Mouse (Mus musculus): ENCODE results near the gene Map2k2.
"Not testable (repeated sequence)": the region's sequence is repeated elsewhere in the genome, so short reads cannot be mapped to it uniquely, and the experiment has no call there.

The Map2k2 gene

DNA sequence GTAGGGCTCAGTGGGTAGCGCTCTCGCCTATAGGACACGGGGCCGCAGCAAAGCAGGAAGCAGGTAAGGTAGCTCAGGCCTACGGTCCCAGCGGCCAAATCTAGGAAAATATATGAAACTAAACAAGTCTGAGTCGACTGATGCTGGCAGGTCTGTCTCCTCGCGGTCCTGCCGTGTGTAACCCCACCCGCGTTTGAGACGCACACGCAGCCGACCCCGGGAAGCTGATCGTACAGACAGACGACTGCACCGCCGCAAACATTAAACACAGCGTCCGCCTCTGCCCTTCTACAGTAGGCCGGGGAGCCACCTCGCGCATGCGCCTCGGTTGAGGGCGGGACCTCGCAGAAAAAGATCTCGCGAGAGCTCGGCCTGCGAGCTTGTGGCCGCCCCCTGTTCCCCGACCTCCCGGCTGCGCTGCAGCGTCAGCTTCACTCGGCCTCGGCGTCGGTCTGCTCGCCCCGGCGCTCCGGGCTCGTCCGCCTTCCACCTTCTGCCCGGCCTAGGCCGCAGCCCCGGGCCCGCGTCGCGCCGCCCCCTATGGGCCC lies at the start of gene Map2k2:
Map2k2 (plus strand) TSS at position 351 of the 548 bp plus-strand sequence.
- DNase-seq (ENCODE audit: low spot score in 2 of 2), result peak; percentile 93 to 96

DNA sequence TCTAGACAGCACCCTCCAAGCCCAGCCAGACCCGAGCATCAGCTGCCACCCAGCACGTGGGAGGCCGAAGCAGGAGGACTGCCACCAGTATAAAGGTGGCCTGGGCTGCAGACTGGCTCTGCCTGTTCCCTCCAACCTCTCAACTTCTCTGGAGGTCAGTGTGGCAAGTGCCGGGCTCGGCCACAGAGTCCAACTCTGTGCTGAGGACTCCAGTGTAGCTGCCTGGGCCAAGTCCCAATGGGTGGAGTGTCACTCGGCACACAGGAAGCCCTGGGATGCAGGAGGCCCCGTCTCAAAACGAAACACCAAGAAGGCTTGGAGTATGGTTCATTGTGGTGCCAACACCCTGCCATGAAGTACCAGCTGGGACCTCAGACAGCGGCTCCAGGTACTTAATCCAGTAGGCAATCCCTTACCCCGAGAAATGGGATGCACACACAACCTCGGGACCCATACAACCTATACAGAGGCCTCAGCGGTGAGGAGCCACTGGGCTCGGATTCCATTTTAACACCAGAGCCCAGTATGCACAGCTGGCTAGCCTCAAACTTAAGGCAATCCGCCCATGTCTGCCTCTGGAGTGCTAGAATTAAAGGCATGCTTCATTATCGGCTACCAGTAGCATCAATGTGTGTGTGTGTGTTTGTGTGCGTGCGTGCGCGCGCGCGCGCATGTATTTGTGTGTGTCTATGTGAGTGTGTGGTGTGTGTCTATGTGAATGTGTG lies 48.1 kb upstream of the Map2k2 start:
- DNase-seq (ENCODE audit: low spot score in 2 of 2), result no peak

DNA sequence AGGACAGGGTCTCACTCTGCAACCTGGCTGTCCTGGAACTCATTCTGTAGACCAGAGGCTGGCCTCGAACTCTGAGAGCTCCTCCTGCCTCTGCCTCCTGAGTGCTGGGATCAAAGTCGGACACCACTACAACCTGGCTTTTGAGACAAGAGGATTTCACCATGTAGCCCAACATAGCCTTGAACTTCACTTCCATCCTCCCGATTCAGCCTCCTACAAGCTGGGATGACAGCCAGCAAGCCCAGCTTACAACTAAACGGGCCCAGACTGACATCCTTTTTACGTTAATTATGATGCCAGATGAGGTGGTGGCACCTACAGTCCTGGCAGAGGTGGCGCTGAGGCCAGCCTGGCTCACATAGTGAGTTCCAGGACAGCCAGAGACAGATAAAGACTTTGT lies 46.8 kb upstream of the Map2k2 start:
- DNase-seq (ENCODE audit: low spot score in 2 of 2), result no peak

DNA sequence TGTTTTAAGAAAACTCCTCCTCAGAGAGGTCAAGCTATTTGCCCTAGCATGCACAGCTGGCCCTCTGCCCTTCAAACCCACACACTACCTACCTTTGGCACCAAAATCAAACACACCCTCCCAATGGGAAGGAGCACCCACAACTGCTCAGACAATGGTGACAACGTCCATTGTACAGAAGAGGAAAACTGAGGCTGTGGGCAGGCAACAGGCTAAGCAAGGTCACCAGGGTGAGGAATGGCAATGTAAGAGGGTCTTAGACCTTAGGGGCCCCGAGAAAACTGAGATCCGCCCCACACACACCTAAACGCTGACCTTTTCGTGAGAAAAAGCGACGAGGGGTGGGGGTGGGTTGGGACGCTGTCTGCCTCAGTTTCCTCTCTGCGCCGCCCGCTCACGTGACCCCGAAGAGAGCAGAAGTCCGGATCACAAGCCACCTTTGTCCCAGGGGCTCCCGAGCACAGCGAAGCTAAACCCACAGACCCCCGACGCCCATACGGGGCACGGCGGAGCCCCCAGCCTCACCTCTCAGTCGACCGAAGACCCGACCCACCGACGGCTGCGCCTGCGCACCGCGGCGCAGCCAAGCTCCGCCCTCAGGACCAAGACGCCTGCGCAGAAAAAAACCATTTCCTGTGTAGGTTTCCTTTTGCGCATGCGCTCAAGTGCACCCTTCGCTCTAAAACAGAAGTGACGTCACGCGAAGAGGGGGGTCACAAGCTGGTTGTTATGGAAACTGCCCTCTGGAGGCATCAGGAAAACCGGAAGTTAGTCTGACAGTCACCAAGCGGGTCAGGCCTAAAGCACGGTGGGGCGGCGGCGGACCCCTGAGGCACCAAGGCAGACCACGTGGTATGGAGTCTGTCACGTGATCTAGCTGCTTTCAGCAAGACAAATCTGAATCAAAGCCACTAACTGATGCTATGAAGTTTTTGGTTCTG lies 45.8 kb upstream of the Map2k2 start, which contains the start of gene Sgta:
Sgta (minus strand) TSS at position 579 of the 941 bp plus-strand sequence.
- peak; percentile 96 to 98 for DNase-seq (ENCODE audit: low spot score in 2 of 2)

DNA sequence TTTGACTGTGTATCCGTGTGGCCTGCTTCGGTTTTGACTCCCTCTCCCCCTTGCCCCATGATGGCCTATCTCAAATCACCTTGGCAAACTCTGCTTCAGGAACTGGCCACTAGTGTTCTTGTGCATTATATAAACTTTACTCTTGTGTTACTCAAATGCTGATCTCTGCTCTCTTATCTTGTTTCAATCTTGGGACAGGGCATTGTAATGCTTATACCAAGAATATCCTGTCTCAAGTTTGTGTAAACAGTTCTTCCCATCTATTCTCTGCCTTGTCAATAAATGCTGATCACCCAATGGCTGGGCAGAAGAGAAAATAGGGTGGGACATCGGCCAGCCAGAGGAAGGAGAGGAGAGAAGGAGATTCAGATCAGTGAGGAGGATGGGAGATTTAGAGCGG lies 43.0 kb upstream of the Map2k2 start:
- no peak for DNase-seq (ENCODE audit: low spot score in 2 of 2)

DNA sequence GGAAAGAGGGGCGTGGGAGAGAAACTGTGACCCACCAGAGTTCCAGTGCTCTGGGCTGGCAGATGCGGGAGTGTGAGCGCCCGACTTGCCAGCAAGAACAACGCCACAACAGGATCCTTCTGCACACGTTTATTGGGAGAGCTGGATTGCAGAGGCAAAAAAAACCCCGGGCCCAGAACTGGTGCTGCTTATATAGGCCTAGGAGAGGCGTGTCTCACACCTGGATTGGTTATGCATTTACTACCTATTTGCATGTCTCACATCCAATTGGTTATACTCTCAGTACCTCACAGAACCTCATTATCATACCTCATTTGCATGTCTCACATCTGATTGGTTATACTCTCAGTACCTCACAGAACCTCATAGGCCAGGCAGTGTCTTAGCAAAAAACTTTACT lies 41.2 kb upstream of the Map2k2 start:
- not testable (repeated sequence) for DNase-seq (ENCODE audit: low spot score in 2 of 2)

DNA sequence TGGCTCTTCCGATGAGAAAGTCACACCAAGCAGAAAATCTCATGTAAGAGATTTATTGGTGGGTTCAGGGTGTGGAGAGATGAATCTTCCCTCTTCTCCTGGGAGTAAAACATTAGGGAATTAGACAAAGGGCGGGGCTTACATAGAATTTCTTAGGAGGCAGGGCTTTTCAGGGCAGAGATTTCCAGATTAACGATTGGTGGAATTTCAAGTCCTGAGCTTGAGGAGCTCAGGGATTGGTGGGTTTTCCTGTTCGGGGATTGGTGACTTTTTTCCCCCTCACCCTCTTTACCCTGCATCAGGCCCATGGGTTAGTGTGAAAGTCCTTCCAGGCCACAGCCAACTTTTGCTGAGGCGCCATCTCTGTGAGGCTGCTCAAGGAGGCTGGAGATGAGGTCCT lies 37.0 kb upstream of the Map2k2 start:
- DNase-seq (ENCODE audit: low spot score in 2 of 2), result no peak

DNA sequence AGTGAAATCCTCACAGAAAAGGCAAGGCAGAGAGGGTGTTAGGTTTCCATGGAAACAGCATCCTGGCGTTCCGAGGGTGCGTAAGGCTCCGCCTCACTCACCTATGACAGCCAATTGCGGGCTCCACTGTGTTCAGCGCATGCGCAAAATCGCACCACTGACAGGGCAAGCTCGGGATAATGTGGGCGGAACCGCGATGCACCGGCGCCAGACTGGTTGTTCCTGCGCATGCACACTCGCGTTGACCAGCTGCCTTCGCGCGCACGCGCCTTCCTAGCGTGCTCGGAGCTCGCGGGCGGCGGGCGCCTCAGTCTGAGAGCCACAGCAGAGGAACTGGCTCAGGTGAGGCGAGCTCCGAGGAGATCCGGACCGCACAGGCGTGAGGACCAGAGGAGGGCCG lies 35.9 kb upstream of the Map2k2 start, which contains the start of gene Thop1:
Thop1 (plus strand) TSS at position 200 of the 400 bp plus-strand sequence.
- peak; percentile 87 to 95 for DNase-seq (ENCODE audit: low spot score in 2 of 2)

DNA sequence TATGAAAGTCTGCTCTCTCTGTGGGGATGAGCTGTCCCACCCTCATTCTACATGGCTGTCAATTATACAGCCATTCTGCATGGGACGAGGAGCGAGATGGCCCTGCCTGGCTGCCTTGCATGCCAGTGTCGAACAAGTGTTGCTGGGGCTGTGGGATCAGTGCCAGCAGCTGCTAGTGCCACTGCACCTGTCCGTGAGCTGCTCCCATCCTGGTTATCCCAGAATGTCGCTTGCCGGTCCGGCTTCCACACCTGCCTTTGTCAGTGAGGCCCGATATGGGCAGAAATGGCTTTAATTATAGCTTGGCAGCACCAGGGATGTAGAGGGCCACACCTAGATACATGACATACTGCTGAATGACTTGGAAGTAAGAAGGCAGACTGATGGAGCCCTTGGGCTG lies 33.4 kb upstream of the Map2k2 start:
- DNase-seq (ENCODE audit: low spot score in 2 of 2), result no peak

DNA sequence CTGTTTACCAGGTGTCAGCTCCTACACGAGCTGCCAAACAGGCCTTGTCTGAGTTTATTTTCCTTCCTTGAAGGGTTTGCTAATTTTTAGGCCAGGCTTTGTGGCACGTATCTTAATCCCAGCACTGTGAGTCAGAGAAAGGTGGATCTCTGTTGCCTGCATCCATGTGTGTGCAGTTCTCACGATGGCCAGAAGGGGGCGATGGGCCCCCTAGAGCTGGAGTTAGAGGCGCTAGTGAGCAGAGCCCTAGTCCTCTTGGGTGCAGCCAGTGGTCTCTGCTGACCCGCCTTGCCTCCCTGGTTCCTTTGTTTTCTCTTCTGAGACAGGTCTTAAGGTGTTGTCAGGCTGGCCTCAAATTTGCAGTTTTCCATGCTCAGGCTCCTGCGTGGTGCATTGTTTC lies 32.3 kb upstream of the Map2k2 start:
- no peak for DNase-seq (ENCODE audit: low spot score in 2 of 2)

DNA sequence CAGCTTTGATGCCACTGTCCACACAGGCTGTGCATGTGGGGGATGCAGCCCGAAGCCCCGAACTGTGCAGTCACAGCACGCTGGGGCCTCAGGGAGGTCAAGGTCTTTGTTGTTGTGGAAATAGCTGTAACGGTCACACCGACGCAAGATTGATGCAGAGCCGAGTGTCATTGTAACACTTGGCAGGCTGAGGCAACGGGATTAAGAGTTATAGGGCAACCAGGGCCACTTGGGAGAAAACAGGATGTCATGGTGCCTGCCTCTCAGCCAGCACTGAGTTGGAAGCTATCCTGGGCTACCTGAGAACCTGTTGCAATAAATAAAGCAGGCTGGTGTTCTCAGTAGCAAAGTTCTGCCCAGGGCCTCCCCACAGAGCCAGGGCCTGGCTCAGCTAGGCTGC lies 30.0 kb upstream of the Map2k2 start:
- DNase-seq (ENCODE audit: low spot score in 2 of 2), result no peak

DNA sequence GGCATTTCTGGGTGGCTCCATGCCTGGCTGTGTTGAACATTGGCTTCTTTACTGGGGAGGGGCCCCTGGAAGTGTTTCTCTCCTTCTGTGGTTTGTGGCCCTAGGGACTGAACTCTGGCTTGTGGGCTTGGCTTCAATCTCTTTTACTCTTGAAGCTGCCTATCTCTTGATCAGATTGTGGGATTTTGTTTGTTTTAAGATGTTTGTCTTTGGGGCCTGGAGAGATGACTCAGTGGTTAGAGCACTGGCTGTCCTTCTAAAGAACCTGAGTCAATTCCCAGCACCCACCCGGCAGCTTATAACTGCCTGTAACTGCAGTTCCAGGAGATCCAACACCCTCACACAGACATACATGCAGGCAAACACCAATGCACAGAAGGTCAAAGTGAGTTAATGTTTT lies 29.4 kb upstream of the Map2k2 start:
- no peak for DNase-seq (ENCODE audit: low spot score in 2 of 2)

DNA sequence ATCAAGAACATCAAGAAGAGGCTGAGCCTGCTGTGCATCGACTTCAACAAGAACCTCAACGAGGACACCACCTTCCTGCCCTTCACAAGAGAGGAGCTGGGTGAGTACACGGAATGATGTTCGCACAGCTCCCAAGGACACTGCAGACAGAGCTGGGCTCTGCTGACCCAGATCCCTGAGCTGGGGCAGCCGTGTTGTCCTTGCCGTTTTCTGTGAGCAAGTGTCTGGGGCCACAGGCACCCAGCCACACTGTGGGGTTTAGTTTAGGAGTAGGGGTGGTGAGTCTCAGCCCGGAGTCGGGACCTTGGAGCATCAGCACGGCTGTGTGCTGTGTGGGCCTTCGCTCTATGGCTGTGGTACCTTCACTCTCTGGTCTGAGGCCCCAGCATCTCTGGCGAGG lies 27.8 kb upstream of the Map2k2 start:
- DNase-seq (ENCODE audit: low spot score in 2 of 2), result no peak

DNA sequence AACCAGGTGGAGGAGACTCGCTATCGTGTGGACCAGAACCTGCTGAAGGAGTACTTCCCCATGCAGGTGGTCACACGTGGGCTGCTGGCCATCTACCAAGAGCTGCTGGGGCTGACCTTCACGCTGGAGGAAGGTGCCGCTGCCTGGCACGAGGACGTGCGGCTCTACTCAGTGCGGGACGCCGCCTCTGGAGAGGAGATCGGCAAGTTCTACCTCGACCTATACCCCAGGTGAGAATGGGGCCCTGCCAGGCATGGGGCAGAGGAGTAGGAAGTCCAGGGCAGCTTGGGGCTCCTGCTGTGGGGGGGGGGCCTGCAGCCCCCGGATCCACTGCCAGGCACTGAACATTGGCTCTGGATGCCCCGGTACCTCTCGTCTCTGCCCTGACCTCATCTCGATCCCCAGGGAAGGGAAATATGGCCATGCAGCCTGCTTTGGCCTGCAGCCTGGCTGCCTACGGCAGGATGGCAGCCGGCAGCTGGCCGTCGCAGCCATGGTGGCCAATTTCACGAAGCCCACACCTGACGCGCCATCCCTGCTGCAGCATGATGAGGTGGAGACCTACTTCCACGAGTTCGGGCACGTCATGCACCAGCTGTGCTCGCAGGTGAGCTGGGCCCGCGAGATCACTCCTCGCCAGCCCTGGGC lies 25.6 kb upstream of the Map2k2 start:
- DNase-seq (ENCODE audit: low spot score in 2 of 2), result no peak

DNA sequence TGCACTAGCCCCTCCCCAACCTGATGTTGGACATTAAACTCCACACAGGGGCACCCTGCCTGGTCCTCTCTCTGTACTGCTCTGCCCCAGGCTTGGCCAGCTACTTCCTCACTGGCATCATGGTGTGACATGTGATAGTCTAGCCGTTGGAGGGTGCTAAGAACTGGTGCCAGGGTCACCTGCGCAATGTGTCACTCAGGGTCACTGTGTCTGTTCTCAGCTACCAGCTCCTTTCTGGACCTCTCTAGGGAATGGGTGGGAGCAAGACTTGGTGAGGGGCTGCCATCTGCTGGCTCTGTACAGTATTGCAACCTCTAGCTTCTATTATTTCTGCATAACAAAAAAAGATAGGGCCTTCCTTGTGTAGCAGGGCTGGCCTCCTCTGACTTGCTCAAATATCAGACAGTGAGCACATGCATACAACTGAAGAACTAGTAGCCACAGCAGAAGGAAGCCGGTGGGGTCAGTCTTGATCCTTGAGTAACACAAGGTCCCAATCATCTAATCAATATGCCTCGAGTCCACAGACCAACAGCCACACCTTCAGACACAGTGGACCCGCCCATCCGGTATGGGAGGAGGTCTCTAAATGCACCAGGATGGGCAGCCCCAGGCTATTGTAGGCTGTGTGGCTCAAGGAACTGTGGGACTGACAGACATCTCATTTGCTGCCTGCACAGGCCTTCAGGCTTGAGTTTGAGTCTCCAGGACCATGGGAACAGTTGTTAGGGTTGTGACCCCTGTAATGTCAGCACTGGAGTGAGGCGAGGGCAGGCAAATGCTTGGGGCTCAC lies 23.4 kb upstream of the Map2k2 start:
- peak in 1 of 2 experiments; percentile 74 for DNase-seq (ENCODE audit: low spot score in 2 of 2)

DNA sequence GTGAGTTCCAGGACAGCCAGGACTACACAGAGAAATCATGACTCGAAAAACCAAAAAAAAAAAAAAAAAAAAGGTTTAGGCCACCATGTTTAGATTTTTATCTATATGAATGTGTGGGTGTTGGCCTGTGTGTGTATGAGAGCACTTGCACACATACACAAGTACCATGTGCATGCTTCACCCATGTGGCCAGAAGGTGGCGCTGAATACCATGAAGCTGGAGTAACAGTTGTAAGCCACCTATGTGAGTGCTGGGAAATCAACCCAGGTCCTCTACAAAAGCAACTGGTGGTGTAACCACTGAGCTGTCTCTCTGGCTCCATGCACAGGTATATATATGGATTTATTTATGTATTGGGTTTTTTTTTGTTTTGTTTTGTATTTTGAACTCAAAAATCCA lies 18.7 kb upstream of the Map2k2 start:
- DNase-seq (ENCODE audit: low spot score in 2 of 2), result no peak

DNA sequence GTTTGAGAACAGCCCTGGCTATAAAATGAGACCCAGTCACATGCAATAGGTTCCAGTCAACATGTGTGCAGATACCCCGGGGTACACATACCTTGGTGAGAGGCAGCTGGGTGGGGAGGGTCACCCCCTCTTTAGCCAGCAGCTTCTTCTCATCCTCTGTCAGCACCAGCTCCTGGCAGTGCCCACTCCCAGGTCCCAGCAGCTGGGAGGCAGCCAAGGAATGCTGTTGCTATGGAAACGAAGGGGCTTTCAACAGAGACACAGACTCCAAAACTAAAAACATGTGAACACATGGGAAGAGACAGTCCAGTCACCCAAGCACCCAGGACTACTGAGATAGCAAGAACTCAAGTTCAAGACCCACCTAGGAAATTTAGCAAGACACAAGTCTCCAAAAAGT lies 16.5 kb upstream of the Map2k2 start:
- DNase-seq (ENCODE audit: low spot score in 2 of 2), result peak in 1 of 2 experiments; percentile 64

DNA sequence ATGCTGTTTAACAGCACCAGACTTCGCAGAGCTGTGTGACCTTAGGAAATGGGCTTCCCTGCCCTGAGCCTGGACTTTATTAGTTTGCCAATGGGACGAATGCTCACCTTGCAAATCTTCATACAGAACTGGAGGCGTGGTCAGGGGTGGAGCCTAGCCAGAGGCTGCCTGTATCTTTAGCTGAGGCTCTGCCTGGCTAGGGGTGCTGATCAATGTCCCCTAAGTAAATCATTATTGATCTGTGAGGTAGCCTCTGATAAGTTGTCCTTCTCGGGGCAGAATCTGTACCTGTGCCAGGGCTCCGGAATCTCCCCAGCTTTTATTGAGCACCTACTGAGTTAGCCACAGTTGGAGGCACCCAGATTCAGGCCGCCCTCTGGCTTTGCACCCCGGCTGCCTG lies 15.1 kb upstream of the Map2k2 start:
- DNase-seq (ENCODE audit: low spot score in 2 of 2), result no peak

DNA sequence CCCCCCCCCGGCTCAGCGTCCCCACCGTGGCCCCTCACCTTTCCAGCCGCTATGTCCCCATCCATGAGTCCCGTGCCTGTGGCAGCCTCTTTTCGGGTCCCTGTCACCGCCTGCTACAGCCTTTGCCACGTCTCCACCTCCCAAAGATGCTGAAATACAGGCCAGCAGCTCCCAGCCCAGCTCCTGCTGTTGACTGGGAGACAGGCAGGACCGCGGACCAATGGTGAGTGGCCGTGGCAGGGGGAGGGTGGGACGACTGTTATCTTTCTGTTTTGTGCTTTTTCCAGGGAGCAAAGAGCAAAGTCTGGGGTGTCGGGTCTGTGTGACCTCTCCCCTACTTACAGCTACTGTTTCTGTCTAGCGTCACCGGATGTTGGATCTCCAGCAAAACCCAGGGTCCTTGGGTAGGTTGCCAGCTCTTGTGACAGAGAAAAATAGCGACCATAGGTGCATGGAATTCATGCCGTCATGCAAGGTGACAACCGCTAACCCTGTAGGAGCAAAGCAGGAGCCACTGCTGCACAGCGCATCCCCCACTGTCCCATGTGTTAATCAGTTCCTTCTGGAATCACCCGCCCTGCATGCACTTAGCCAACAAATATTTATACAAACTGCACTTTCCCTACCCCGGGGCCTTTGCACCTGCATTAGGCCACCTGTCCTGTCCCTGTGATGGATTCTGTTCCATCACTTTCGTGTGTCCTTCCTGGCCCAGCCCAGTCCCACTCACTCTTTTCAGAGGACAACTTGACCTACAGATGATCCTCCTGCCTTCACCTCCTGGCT lies 13.1 kb upstream of the Map2k2 start:
- peak in 1 of 2 experiments; percentile 32 for DNase-seq (ENCODE audit: low spot score in 2 of 2)

Data from cerebellum, postnatal 4 days (tissue).